Mouse (Mus musculus) CD8-positive naive resting alpha-beta T cell, adult 57 days (primary cell): ENCODE measurements around the gene Fam192a. TPM values are rescaled to one million over a fixed set of nuclear protein-coding genes. Genes with fewer than 3 reads are reported as not detected.

Experiments
- total RNA-seq: library from RNA; stranded (reverse); gene quantifications from one replicate; pipeline ENCODE4 v1.2.4, GENCODE M21; 2023

Gene Fam192a
- total RNA-seq = 39.4 TPM

DNA sequence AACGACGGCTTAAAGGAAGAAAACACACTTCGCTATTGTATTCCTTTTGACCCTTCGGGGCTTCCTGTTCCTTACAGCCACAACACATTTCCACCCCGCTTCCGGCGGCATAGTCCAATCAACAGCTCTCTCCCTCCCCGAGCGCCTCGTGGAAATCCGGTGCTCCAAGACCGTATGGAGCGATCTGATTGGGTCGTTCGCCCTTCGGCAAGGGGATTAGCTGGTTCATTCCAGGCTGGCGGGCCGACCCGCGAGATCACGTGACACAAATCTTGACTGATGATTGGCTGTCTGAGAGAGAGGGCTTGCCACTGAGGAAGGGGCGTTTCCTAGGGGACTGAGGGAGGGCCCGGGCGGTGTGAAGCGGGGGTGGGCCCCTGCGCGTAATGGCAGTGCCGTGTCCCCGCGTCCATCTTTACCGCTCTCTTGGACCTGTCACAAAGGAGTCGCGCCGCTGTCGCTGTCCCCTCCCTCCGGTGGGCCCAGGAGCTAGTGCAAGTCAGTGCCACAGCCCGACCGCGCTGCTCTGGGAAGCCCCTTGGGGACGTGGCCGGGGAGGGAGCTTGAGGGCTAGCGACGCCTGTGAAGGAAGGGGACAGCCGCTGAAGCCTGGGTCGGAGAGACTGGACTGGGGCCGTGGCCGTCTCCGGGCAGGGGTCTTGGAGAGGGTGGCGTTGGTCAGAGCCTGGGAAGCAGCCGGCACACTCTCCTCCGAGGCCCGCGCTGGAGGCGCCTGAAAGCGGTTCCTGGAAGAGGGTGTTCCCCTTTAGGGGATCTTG is at the start of gene Fam192a, which contains the start of gene Rspry1:
Gene Fam192a (minus strand): TSS at position 391 of the 779 bp plus-strand sequence.
Gene Rspry1 (plus strand): TSS at position 331 of the 779 bp plus-strand sequence.

DNA sequence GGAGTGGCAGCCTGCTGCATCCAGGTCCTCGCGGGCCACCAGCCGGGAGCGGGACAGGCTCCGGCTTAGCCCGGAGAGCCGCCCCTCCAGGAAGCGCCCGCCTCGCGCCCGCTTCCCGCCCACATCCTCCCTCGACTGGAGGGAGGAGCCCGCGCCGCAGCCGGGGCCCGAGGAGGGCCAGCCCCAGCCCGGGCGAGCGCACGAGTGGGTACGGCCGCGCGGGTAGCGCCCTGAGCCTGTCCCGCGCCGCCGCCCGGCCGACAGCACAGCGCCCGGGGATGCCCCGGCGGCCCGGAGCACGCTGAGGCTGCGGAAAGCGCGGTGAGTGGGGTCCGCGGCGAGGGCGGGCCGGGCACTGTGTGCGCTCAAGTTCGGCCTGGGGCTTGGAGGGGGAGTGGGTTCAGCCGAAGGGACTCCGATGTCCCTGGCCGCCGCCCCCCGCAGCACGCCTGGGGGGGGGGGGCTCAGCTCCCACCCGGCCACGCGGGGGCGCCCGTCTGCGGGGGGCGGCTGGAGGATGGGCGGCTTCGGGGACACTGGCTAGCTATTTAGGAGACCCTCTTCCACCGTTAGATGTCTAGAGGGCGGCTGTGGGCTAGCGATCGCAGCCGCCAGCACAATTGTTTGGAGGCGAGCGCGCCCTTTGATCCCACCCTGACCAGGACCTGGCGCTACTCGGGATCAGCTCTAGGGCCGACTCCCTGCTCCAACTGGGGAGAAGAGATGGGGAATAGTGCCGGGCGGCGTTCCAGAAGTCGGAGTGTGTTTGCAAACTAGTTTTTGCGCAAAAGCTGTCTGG is 68.7 kb downstream of the Fam192a start, which contains the start of gene Cpne2:
Gene Cpne2 (plus strand): TSS at position 118 of the 799 bp plus-strand sequence.

Other genes starting within 250 kb of the Fam192a start
- 137 TPM for gene Herpud1, start 215.6 kb downstream of the Fam192a start, total RNA-seq
- gene Nlrc5, start 167.6 kb downstream of the Fam192a start, total RNA-seq = 402 TPM
- 0.49 TPM for gene Cpne2, start 69.0 kb downstream of the Fam192a start, total RNA-seq
- gene Rspry1, start 60 bp downstream of the Fam192a start, total RNA-seq = 32.5 TPM
- 120 TPM for gene Arl2bp, start 64.6 kb upstream of the Fam192a start, total RNA-seq
- gene Pllp, start 94.3 kb upstream of the Fam192a start, total RNA-seq = not detected
- not detected for gene Ccl22, start 143.6 kb upstream of the Fam192a start, total RNA-seq
- not detected for gene Cx3cl1, start 170.0 kb upstream of the Fam192a start, total RNA-seq
- gene Ccl17, start 208.5 kb upstream of the Fam192a start, total RNA-seq = not detected
- 39.6 TPM for gene Coq9, start 236.3 kb upstream of the Fam192a start, total RNA-seq
- 60.7 TPM for gene Ciapin1, start 236.4 kb upstream of the Fam192a start, total RNA-seq